In genomic region chr1:166000601-166001120, GRCm38 (mm10) we compare ENCODE assay signal across 8 mouse cellular contexts. TPM values are rescaled to one million over a fixed set of nuclear protein-coding genes. Genes with fewer than 3 reads are reported as not detected.
DNase-seq lines count a peak whose midpoint lies in the region; ATAC-seq and TF ChIP-seq lines count a peak whose summit lies in the region.

No protein-coding gene starts in this region.

- DNase-seq in heart, adult 8-10 months (ENCODE audit: low spot score), result peak; percentile 40
- DNase-seq in heart, adult 9 months (ENCODE audit: low spot score in 2 of 2), result no peak
- no peak for DNase-seq in MEL (ENCODE audit: low read depth, low spot score)
- DNase-seq in midbrain, postnatal 0 days (ENCODE audit: low spot score), result peak; percentile 13
- DNase-seq in yolk sac, embryonic 10.5 days (ENCODE audit: low spot score), result no peak

- peak overlapping the region; percentile 81 to 97 for H3K4me3 ChIP-seq in MEL (ENCODE audit: control insufficient read depth in 1 of 2, insufficient read depth in 1 of 2, low read depth in 2 of 2, low read length in 2 of 2)
- H3K4me3 ChIP-seq in embryonic facial prominence, embryonic 13.5 days, result peak overlapping the region; percentile 99
- H3K4me3 ChIP-seq in hindbrain, embryonic 12.5 days, result peak overlapping the region; percentile 98
- H3K4me3 ChIP-seq in limb, embryonic 13.5 days, result peak overlapping the region; percentile 98
- peak overlapping the region; percentile 97 for H3K4me3 ChIP-seq in midbrain, postnatal 0 days (ENCODE audit: low read depth, low read length)

- TF ChIP-seq RAD21 in MEL (IDR thresholded peaks at IDR 0.05; ENCODE audit: low read depth, low read length), result no peak

- no peaks in the 10 kb centered on the region for H3K27me3 ChIP-seq in MEL (ENCODE audit: control insufficient read depth in 1 of 2, insufficient read depth in 2 of 2, low read length in 2 of 2)
- H3K27me3 ChIP-seq in embryonic facial prominence, embryonic 13.5 days, result no peaks in the 10 kb centered on the region
- H3K27me3 ChIP-seq in hindbrain, embryonic 12.5 days, result no peaks in the 10 kb centered on the region
- H3K27me3 ChIP-seq in limb, embryonic 13.5 days, result no peaks in the 10 kb centered on the region
- no peaks in the 10 kb centered on the region for H3K27me3 ChIP-seq in midbrain, postnatal 0 days (ENCODE audit: insufficient read depth, low read length)

- peak overlapping the region; percentile 87 for H3K9ac ChIP-seq in MEL (ENCODE audit: control insufficient read depth, low read depth, low read length, poor library complexity, severe bottlenecking)
- H3K9ac ChIP-seq in embryonic facial prominence, embryonic 13.5 days, result peak overlapping the region; percentile 95; the same call in 1 of the 2 replicates
- H3K9ac ChIP-seq in hindbrain, embryonic 12.5 days, result peak overlapping the region; percentile 99
- peak overlapping the region; percentile 97 for H3K9ac ChIP-seq in limb, embryonic 13.5 days
- peak overlapping the region; percentile 97; the same call in 1 of the 2 replicates for H3K9ac ChIP-seq in midbrain, postnatal 0 days (replicated peaks; ENCODE audit: low read length, poor library complexity, severe bottlenecking)

- H3K4me1 ChIP-seq in MEL (ENCODE audit: control insufficient read depth in 1 of 2, insufficient read depth in 2 of 2, low read length in 2 of 2), result peaks cover 3 to 9% of the 10 kb centered on the region in 2 experiments; a peak in 3 of 4 replicates
- H3K4me1 ChIP-seq in embryonic facial prominence, embryonic 13.5 days, result peaks cover 23% of the 10 kb centered on the region
- H3K4me1 ChIP-seq in hindbrain, embryonic 12.5 days, result peaks cover 8% of the 10 kb centered on the region
- H3K4me1 ChIP-seq in limb, embryonic 13.5 days, result peaks cover 27% of the 10 kb centered on the region
- H3K4me1 ChIP-seq in midbrain, postnatal 0 days (ENCODE audit: insufficient read depth, low read length), result no peaks in the 10 kb centered on the region

- TF ChIP-seq EP300 in MEL (IDR thresholded peaks at IDR 0.05; ENCODE audit: low read depth in 1 of 2, low read length in 2 of 2), result peak in 1 of 2 experiments; percentile 10; a peak in 1 of 4 replicates

- no peak for ATAC-seq in embryonic facial prominence, embryonic 13.5 days (ENCODE audit: insufficient number of reproducible peaks, insufficient read depth, low FRiP score, low TSS enrichment, low read depth)
- ATAC-seq in hindbrain, embryonic 12.5 days (ENCODE audit: low FRiP score), result no peak
- ATAC-seq in limb, embryonic 13.5 days (ENCODE audit: low FRiP score, low read depth), result no peak
- no peak for ATAC-seq in midbrain, postnatal 0 days (ENCODE audit: low FRiP score)

- TF ChIP-seq CTCF in MEL (IDR thresholded peaks at IDR 0.05 in 2 of 3, conservative IDR thresholded peaks at IDR 0.05 in 1 of 3; ENCODE audit: control insufficient read depth in 1 of 3, insufficient read depth in 1 of 3, low read depth in 2 of 3, low read length in 3 of 3, poor library complexity in 1 of 3, severe bottlenecking in 1 of 3), result no peak
- no peak for TF ChIP-seq CTCF in midbrain, postnatal 0 days (IDR thresholded peaks at IDR 0.05)

- no peak for TF ChIP-seq POLR2A in MEL (IDR thresholded peaks at IDR 0.05; ENCODE audit: control insufficient read depth in 1 of 2, insufficient read depth in 1 of 2, low read depth in 1 of 2, low read length in 2 of 2, poor library complexity in 1 of 2)

- H3K79me2 ChIP-seq in MEL (ENCODE audit: control insufficient read depth, insufficient read depth, low read length, poor library complexity), result peaks cover 23% of the 10 kb centered on the region

- peak overlapping the region; percentile 92 for H3K4me2 ChIP-seq in embryonic facial prominence, embryonic 13.5 days
- H3K4me2 ChIP-seq in hindbrain, embryonic 12.5 days (replicated peaks), result peak overlapping the region; percentile 86
- H3K4me2 ChIP-seq in limb, embryonic 13.5 days (replicated peaks), result peak overlapping the region; percentile 95
- peak overlapping the region; percentile 88 for H3K4me2 ChIP-seq in midbrain, postnatal 0 days (ENCODE audit: low read depth, low read length, poor library complexity, severe bottlenecking)

- peaks cover 0 to 13% of the 10 kb centered on the region in 2 experiments; a peak in 2 of 4 replicates for H3K36me3 ChIP-seq in MEL (ENCODE audit: control insufficient read depth in 1 of 2, insufficient read depth in 2 of 2, low read length in 2 of 2)
- H3K36me3 ChIP-seq in embryonic facial prominence, embryonic 13.5 days, result no peaks in the 10 kb centered on the region
- no peaks in the 10 kb centered on the region for H3K36me3 ChIP-seq in hindbrain, embryonic 12.5 days
- no peaks in the 10 kb centered on the region for H3K36me3 ChIP-seq in limb, embryonic 13.5 days
- no peaks in the 10 kb centered on the region for H3K36me3 ChIP-seq in midbrain, postnatal 0 days (ENCODE audit: insufficient read depth, low read length)

- H3K9me3 ChIP-seq in MEL (replicated peaks; ENCODE audit: insufficient read depth, low read length), result no peaks in the 10 kb centered on the region
- H3K9me3 ChIP-seq in embryonic facial prominence, embryonic 13.5 days, result no peaks in the 10 kb centered on the region
- no peaks in the 10 kb centered on the region for H3K9me3 ChIP-seq in hindbrain, embryonic 12.5 days (replicated peaks)
- no peaks in the 10 kb centered on the region for H3K9me3 ChIP-seq in limb, embryonic 13.5 days
- no peaks in the 10 kb centered on the region for H3K9me3 ChIP-seq in midbrain, postnatal 0 days (ENCODE audit: low read length)

- WGBS in embryonic facial prominence, embryonic 13.5 days, result 13% methylated on average over 7 of the region's 7 CpGs
- WGBS in hindbrain, embryonic 12.5 days, result 5% methylated on average over 7 of the region's 7 CpGs
- WGBS in limb, embryonic 13.5 days, result 8% methylated on average over 7 of the region's 7 CpGs
- 6% methylated on average over 7 of the region's 7 CpGs for WGBS in midbrain, postnatal 0 days

- H3K27ac ChIP-seq in MEL (ENCODE audit: control insufficient read depth, low read depth, low read length), result peak overlapping the region; percentile 62
- H3K27ac ChIP-seq in embryonic facial prominence, embryonic 13.5 days, result peak overlapping the region; percentile 90; the same call in 1 of the 2 replicates
- H3K27ac ChIP-seq in hindbrain, embryonic 12.5 days, result peak overlapping the region; percentile 96
- peak overlapping the region; percentile 93; the same call in 1 of the 2 replicates for H3K27ac ChIP-seq in limb, embryonic 13.5 days
- peak overlapping the region; percentile 96 for H3K27ac ChIP-seq in midbrain, postnatal 0 days (ENCODE audit: low read depth, low read length)

TF ChIP-seq in MEL, 35 proteins besides CTCF, POLR2A, EP300 and RAD21:
- TF ChIP-seq ZKSCAN1 (IDR thresholded peaks at IDR 0.05; ENCODE audit: low read depth, low read length) (0 out of 2 replicates have a peak, but pooled peaks have one; percentile 35), TBP (IDR thresholded peaks at IDR 0.05; ENCODE audit: low read depth, low read length) (no peak), SMC3 (IDR thresholded peaks at IDR 0.05; ENCODE audit: low read depth, low read length) (no peak), SIN3A (IDR thresholded peaks at IDR 0.05; ENCODE audit: low read length) (no peak), RCOR1 (IDR thresholded peaks at IDR 0.05; ENCODE audit: low read depth, low read length) (no peak), NRF1 (IDR thresholded peaks at IDR 0.05; ENCODE audit: insufficient read depth, low read depth, low read length, poor library complexity, severe bottlenecking) (no peak), MAFK (IDR thresholded peaks at IDR 0.05; ENCODE audit: borderline replicate concordance, low read depth, low read length) (no peak), E2F4 (IDR thresholded peaks at IDR 0.05; ENCODE audit: borderline replicate concordance, low read depth, low read length) (no peak), NELFE (IDR thresholded peaks at IDR 0.05; ENCODE audit: low read depth, low read length) (peak; percentile 2), KAT2A (conservative IDR thresholded peaks at IDR 0.05; ENCODE audit: low read depth, low read length) (no peak), ZC3H11A (IDR thresholded peaks at IDR 0.05; ENCODE audit: low read depth, low read length) (no peak), USF1 (IDR thresholded peaks at IDR 0.05; ENCODE audit: low read depth, low read length) (no peak), MEF2A (IDR thresholded peaks at IDR 0.05; ENCODE audit: extremely low read depth, insufficient replicate concordance, low read depth, low read length, poor library complexity, severe bottlenecking) (no peak), POLR2AphosphoS2 (IDR thresholded peaks at IDR 0.05; ENCODE audit: low read length) (no peak), BHLHE40 (IDR thresholded peaks at IDR 0.05; ENCODE audit: borderline replicate concordance, low read depth, low read length) (no peak), CHD1 (IDR thresholded peaks at IDR 0.05; ENCODE audit: low read depth, low read length) (no peak), GABPA (IDR thresholded peaks at IDR 0.05; ENCODE audit: low read depth, low read length) (no peak), ZNF384 (IDR thresholded peaks at IDR 0.05; ENCODE audit: low read depth, low read length) (peak; percentile 95), JUND (IDR thresholded peaks at IDR 0.05; ENCODE audit: low read depth, low read length) (no peak), MYC (IDR thresholded peaks at IDR 0.05; ENCODE audit: low read depth, low read length) (peak; percentile 62; the same call in 1 of the 2 replicates), MXI1 (IDR thresholded peaks at IDR 0.05; ENCODE audit: low read depth, low read length) (no peak), UBTF (IDR thresholded peaks at IDR 0.05; ENCODE audit: borderline replicate concordance, insufficient read depth, low read depth, low read length) (no peak), ETS1 (IDR thresholded peaks at IDR 0.05; ENCODE audit: low read depth, low read length) (0 out of 2 replicates have a peak, but pooled peaks have one; percentile 11), USF2 (IDR thresholded peaks at IDR 0.05; ENCODE audit: borderline replicate concordance in 1 of 2, insufficient read depth in 1 of 2, low read depth in 1 of 2, low read length in 2 of 2) (no peak)

RNA-seq across cellular contexts. Expression of gene Pou2f1, which starts 1.8 kb away (rescaled TPM):
- 10 to 100 TPM in 3 of 4 experiments, 1 to 10 TPM in 1; 9.7 to 16.5 (median 11.5) TPM for total RNA-seq in heart, adult 8-10 months (2022)
- 4.6 and 6.8 TPM in 2 replicates for total RNA-seq in MEL (2012; rRNA removed)
- 10 to 100 TPM in 1 of 2 experiments, not detected in 1; 10.2 TPM for polyA plus RNA-seq in MEL (2012; ENCODE audit: insufficient read depth in 1 of 2, insufficient read length in 2 of 2, low read depth in 1 of 2, low replicate concordance in 2 of 2, missing spikeins in 1 of 2)
- polyA plus RNA-seq in embryonic facial prominence, embryonic 13.5 days (2015; fragmentation: Nextera tagmentation; extraction: Ambion mirVana), result 10.4 and 12.2 TPM in 2 replicates
- 18.9 and 21.0 TPM in 2 replicates for polyA plus RNA-seq in hindbrain, embryonic 12.5 days (2016; fragmentation: Nextera tagmentation; extraction: Ambion mirVana)
- 15.3 and 15.9 TPM in 2 replicates for polyA plus RNA-seq in limb, embryonic 13.5 days (2015; fragmentation: Nextera tagmentation; extraction: Ambion mirVana)
- total RNA-seq in midbrain, postnatal 0 days (2014; rRNA removed), result 26.8 and 27.2 TPM in 2 replicates
- 17.3 and 21.5 TPM in 2 replicates for polyA plus RNA-seq in midbrain, postnatal 0 days (2015; fragmentation: Nextera tagmentation; extraction: Ambion mirVana)

Comparison
In these comparisons a context has a peak if more than half of its experiments do, and no peak if none do; other contexts are left out.
1. DNase-seq: peak in heart, adult 8-10 months (single experiment) and midbrain, postnatal 0 days (single experiment); none in heart, adult 9 months (0 of 2), MEL (single experiment) and yolk sac, embryonic 10.5 days (single experiment).
2. Peak in every context shown above with its lines, with median percentiles within 50 percentile points of each other: H3K27ac ChIP-seq, H3K4me3 ChIP-seq, H3K9ac ChIP-seq and H3K4me2 ChIP-seq.